Mouse (Mus musculus) T-helper 17 cell (primary cell): ENCODE data around the gene Senp3.

ENCODE experiments used
- in situ Hi-C, 2 experiments: fragments of 300-600 bp; cut with MboI, MseI; formaldehyde crosslinking; loops; 1 replicate in 1 of 2; 2 replicates in 1 of 2; pipeline ENCODE4 v1.15.1; 2025; ENCODE audit warnings: high pct_unique_total_duplicates in 2 of 2

Senp3 gene

GRCm38 (mm10) chr11:69682840-69683533 lies 1.1 kb upstream of the Senp3 start:
- in situ Hi-C loops, result no loop called here

DNA sequence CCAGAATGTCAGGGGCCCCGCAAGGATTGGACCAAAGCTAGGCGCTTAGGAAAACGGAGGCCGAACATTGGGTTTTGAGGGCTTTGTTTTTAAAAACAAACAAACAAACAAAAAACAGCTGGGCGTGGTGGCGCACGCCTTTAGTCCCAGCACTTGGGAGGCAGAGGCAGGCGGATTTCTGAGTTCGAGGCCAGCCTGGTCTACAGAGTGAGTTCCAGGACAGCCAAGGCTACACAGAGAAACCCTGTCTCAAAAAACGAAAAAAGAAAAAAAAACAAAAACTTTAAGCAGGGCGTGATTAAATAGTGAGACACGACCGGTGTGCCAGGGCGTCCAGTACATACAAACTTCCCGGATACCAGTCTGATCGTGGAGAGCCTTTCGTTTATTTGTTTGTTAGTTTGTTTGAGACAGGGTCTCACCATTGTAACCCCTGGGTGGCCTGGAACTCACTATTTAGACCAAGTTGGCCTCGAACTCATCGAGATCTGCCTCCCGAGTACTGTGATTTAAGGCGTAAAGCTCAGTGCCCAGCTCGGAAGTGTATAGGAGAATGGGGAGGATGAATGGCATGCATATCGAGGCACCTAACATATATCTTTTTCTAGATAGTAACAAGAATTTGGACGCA lies 440 bp upstream of the Senp3 start:
- in situ Hi-C loops, result no loop called here

GRCm38 (mm10) chr11:69680136-69680855 lies 1.6 kb downstream of the Senp3 start:
- in situ Hi-C loops, result no loop called here

DNA sequence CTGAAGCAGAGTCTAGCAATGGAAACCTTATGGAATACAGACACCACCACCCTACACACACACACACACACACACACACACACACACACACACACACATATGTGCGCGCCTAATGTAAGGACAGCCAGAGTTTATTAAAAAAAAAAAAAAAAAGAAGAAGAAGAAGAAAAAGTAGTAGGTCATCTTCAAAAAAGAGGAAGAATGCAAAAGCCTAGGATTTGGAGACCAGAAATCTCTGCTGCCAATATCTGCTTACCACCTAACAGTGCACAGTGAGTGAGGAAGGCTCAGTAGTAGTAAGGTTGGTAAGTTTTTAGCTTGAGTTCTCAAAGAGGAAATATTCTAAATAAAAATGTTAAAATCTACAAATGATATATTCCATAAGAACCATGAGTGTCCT lies 2.7 kb downstream of the Senp3 start:
- in situ Hi-C loops, result no loop called here

- in situ Hi-C loops, result loop anchor here in 1 of 2 experiments (5.0 kb wide), 1 partner anchor 570 kb away; no protein-coding TSS in a partner anchor
Measured at GRCm38 (mm10) chr11:69672211-69672706, 9.6 kb downstream of the Senp3 start, which contains the start of gene Eif4a1. Gene Eif4a1 (minus strand): TSS chr11:69672423.

DNA sequence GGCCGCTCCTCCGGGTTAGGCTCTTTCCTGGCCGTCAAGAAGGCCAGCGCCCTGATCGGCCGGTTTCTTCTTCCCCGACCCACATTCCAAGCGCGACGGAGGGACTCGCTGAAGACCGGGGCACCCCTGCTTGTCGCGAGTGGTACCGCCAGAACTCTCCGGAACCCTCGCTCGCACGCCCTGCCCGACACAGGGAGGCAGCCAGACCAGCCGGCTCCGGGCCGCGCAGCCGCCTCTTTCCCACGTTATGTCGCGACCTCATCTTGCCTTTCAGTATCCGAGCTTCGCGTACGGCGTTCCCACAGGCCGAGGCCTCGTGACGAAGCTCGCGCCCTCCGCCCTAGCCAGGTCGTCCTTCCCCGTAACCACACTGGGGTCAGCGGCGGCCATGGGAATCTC lies 10.2 kb downstream of the Senp3 start:
- in situ Hi-C loops, result loop anchor here in 1 of 2 experiments (5.0 kb wide), 1 partner anchor 569 kb away; no protein-coding TSS in a partner anchor

- in situ Hi-C loops, result loop anchor here in 1 of 2 experiments (5.0 kb wide), 1 partner anchor 569 kb away; no protein-coding TSS in a partner anchor
Measured at GRCm38 (mm10) chr11:69670786-69671725, 10.8 kb downstream of the Senp3 start.

- in situ Hi-C loops, result no loop called here
Measured at GRCm38 (mm10) chr11:69666665-69667005, 15.2 kb downstream of the Senp3 start.

GRCm38 (mm10) chr11:69665961-69666664 lies 15.8 kb downstream of the Senp3 start, which contains the start of gene Cd68:
Gene Cd68 (minus strand): TSS chr11:69666153.
- in situ Hi-C loops, result no loop called here

- in situ Hi-C loops, result no loop called here
Measured at GRCm38 (mm10) chr11:69665457-69665960, 16.4 kb downstream of the Senp3 start.

- in situ Hi-C loops, result no loop called here
Measured at GRCm38 (mm10) chr11:69664841-69665240, 17.0 kb downstream of the Senp3 start.

GRCm38 (mm10) chr11:69663795-69664194 lies 18.1 kb downstream of the Senp3 start:
- in situ Hi-C loops, result no loop called here

- in situ Hi-C loops, result no loop called here
Measured at GRCm38 (mm10) chr11:69662967-69663671, 18.8 kb downstream of the Senp3 start.

GRCm38 (mm10) chr11:69662213-69662966 lies 19.5 kb downstream of the Senp3 start, which contains the start of gene Mpdu1:
Gene Mpdu1 (minus strand): TSS chr11:69662642.
- in situ Hi-C loops, result no loop called here

GRCm38 (mm10) chr11:69661221-69661881 lies 20.5 kb downstream of the Senp3 start:
- in situ Hi-C loops, result no loop called here

DNA sequence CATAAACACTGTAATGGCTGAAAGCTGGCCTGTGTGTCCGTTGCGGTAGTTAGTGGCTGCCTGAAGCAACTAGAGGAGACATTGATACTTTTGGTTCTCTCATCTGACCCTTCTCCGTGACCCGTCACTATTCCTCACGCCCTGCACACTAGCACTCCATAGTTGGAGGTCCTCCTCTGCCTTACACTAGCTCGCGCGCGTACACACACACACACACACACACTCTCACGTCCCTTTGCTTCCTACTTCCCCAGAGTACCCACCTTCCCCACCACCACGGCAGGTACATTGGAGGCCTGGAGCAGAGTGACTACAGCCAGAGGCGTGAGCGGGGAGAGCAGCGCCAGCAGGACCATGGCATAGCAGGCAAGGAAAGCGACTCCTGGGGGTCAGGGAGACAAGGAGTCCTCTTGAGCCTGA lies 24.4 kb downstream of the Senp3 start:
- in situ Hi-C loops, result no loop called here

DNA sequence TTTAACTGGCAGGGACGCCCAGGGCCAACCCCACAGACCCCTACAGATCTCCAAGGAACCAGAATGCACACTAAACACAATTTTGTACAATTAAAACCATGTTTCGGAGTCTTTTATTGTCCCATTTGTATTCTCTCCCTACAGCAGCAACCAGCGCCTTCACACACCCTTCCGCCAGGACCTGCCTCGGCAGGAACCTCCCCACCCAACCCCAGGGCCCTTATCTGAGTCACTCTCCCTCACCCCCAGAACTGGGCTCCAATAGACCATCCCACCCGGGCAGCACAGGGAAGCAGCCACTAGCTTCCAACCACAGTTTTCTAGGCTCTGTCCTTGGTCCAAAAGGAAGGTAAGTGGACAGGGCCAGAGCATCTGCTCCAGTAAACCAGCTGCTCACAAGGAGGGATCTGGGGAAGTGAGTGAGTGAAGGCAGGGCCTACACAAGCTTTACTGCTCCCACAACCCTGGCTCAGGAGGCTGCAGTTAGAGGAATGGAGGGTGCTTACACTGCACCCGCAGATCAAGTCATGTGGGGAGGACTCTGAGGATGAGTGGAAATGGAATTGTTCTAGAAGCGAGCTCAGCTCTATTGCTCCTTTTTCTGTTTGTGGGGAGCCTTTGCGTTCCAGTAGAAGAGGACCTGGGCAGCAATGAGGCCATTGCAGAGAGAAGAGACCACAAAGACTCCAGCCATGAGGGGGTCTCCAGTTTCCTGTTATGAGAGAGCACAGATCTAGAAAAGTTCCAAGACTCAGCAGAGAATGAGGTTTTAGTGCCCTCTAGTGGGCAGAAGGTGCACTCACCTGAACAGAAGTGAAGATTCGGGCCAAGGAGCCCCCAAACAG lies 25.0 kb downstream of the Senp3 start:
- in situ Hi-C loops, result no loop called here
